Mouse (Mus musculus) adipocyte (in vitro differentiated cells): ENCODE measurements around the gene 1700061G19Rik.

ENCODE experiments used
- DNase-seq: peaks from one replicate; pipeline ENCODE4 v3.0.0-alpha.2; 2016; ENCODE audit warnings: low spot score

Gene 1700061G19Rik

GRCm38 (mm10) chr17:56874936-56875651 is at the start of gene 1700061G19Rik:
Gene 1700061G19Rik (plus strand): TSS chr17:56875477.
- no peak for DNase-seq

- no peak for DNase-seq
Measured at GRCm38 (mm10) chr17:56826718-56827117, 48.6 kb upstream of the 1700061G19Rik start.

- no peak for DNase-seq
Measured at GRCm38 (mm10) chr17:56829171-56829570, 46.1 kb upstream of the 1700061G19Rik start.

GRCm38 (mm10) chr17:56829795-56830194 is 45.5 kb upstream of the 1700061G19Rik start:
- no peak for DNase-seq

- DNase-seq = no peak
Measured at GRCm38 (mm10) chr17:56830411-56831110, 44.7 kb upstream of the 1700061G19Rik start, which contains the start of gene Rfx2. Gene Rfx2 (minus strand): TSS chr17:56831013.

- peak; percentile 99 for DNase-seq
Measured at GRCm38 (mm10) chr17:56831111-56831816, 44.0 kb upstream of the 1700061G19Rik start.

- DNase-seq = no peak
Measured at GRCm38 (mm10) chr17:56832918-56833317, 42.4 kb upstream of the 1700061G19Rik start.

GRCm38 (mm10) chr17:56833381-56833780 is 41.9 kb upstream of the 1700061G19Rik start:
- no peak for DNase-seq

- no peak for DNase-seq
Measured at GRCm38 (mm10) chr17:56836336-56836735, 38.9 kb upstream of the 1700061G19Rik start.

GRCm38 (mm10) chr17:56840524-56840923 is 34.8 kb upstream of the 1700061G19Rik start:
- no peak for DNase-seq

- no peak for DNase-seq
Measured at GRCm38 (mm10) chr17:56842173-56842572, 33.1 kb upstream of the 1700061G19Rik start.

GRCm38 (mm10) chr17:56843678-56844077 is 31.6 kb upstream of the 1700061G19Rik start:
- no peak for DNase-seq

- DNase-seq = no peak
Measured at GRCm38 (mm10) chr17:56848785-56849184, 26.5 kb upstream of the 1700061G19Rik start.

- DNase-seq = no peak
Measured at GRCm38 (mm10) chr17:56849710-56850109, 25.6 kb upstream of the 1700061G19Rik start.

GRCm38 (mm10) chr17:56851167-56851566 is 24.1 kb upstream of the 1700061G19Rik start:
- no peak for DNase-seq

- no peak for DNase-seq
Measured at GRCm38 (mm10) chr17:56855421-56855820, 19.9 kb upstream of the 1700061G19Rik start.

GRCm38 (mm10) chr17:56858216-56858615 is 17.1 kb upstream of the 1700061G19Rik start:
- peak; percentile 78 for DNase-seq

GRCm38 (mm10) chr17:56858922-56859321 is 16.4 kb upstream of the 1700061G19Rik start:
- no peak for DNase-seq

GRCm38 (mm10) chr17:56861197-56861596 is 14.1 kb upstream of the 1700061G19Rik start:
- DNase-seq = no peak

GRCm38 (mm10) chr17:56866071-56866470 is 9.2 kb upstream of the 1700061G19Rik start:
- no peak for DNase-seq

- DNase-seq = no peak
Measured at GRCm38 (mm10) chr17:56869481-56869977, 5.7 kb upstream of the 1700061G19Rik start.

GRCm38 (mm10) chr17:56870287-56870953 is 4.9 kb upstream of the 1700061G19Rik start:
- DNase-seq = no peak
